Mouse (Mus musculus) neural tube, embryonic 15.5 days (tissue): ENCODE results near the gene Plcb1. TPM values are rescaled to one million over a fixed set of nuclear protein-coding genes. Genes with fewer than 3 reads are reported as not detected.

ENCODE experiments used
- ATAC-seq: fragments of 200-750 bp; cut with Nextera tagmentation; 2 replicates; pipeline ENCODE4 v1.8.0; 2017; ENCODE audit warnings: mild to moderate bottlenecking, moderate TSS enrichment, moderate library complexity; ENCODE audit not compliant: low FRiP score
- H3K27ac ChIP-seq: fragments of 300-500 bp; sonication (generic); replicated peaks from 2 replicates; pipeline ENCODE4 v1.5.1; 2015; ENCODE audit warnings: mild to moderate bottlenecking, inconsistent platforms
- H3K27me3 ChIP-seq: fragments of 300-500 bp; sonication (generic); replicated peaks from 2 replicates; pipeline ENCODE4 v1.6.1; 2015; ENCODE audit warnings: inconsistent platforms
- H3K36me3 ChIP-seq: fragments of 300-500 bp; sonication (generic); 2 replicates; pipeline ENCODE4 v1.6.1; 2015; ENCODE audit warnings: inconsistent platforms
- H3K4me1 ChIP-seq: fragments of 300-500 bp; sonication (generic); 2 replicates; pipeline ENCODE4 v1.6.1; 2015; ENCODE audit warnings: inconsistent platforms
- H3K4me2 ChIP-seq: fragments of 300-500 bp; sonication (generic); 2 replicates; pipeline ENCODE4 v1.6.1; 2015; ENCODE audit warnings: inconsistent platforms, mild to moderate bottlenecking, moderate library complexity
- H3K4me3 ChIP-seq: fragments of 300-500 bp; sonication (generic); replicated peaks from 2 replicates; pipeline ENCODE4 v1.5.1; 2015; ENCODE audit warnings: mild to moderate bottlenecking, inconsistent platforms
- H3K9ac ChIP-seq: fragments of 300-500 bp; sonication (generic); replicated peaks from 2 replicates; pipeline ENCODE4 v1.6.1; 2015; ENCODE audit warnings: mild to moderate bottlenecking, inconsistent platforms
- H3K9me3 ChIP-seq: fragments of 300-500 bp; sonication (generic); replicated peaks from 2 replicates; pipeline ENCODE4 v1.6.1; 2016; ENCODE audit warnings: inconsistent platforms
- WGBS: fragments of 180-500 bp; shearing (Covaris S2); methylation state at CpG from one replicate; pipeline ENCODE4 v1.1.7; 2015; ENCODE audit warnings: mixed read lengths; 5-methylcytosine and 5-hydroxymethylcytosine counted together
- polyA plus RNA-seq: library from polyadenylated mRNA; unstranded; fragments of >200 nt; fragmentation: Nextera tagmentation; extraction: Ambion mirVana; gene quantifications from 2 replicates; pipeline ENCODE4 v1.2.1, GENCODE M21; 2015

The Plcb1 gene
- polyA plus RNA-seq, 1 experiment from 2014 or later, result 81.5 TPM

DNA sequence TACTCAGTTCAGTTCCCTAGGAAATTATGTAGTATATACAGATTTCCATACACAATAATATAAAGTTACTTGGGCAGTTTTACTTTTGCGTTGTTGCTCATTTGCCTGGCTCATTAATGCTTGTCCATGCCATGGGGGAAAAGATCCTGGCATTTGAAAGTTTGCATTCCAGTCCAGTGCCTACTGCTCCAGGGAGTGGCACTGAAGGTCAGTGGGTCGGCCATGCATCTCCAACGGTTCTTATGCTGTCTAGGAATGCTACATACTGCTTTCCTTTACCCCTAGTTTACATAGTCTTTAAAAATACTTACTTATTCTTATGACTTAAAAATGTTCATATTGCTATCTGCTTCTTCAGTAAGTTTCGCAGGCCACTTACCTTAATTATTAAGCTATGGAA, 156.2 kb downstream of the Plcb1 start:
- H3K4me2 ChIP-seq, result no peak overlapping the region
- H3K4me1 ChIP-seq, result no peaks in the 10 kb centered on the region
- H3K9me3 ChIP-seq, result no peaks in the 10 kb centered on the region
- no peaks in the 10 kb centered on the region for H3K27me3 ChIP-seq
- ATAC-seq, result no peak
- 89% methylated on average over 4 of the region's 4 CpGs for WGBS
- no peaks in the 10 kb centered on the region for H3K36me3 ChIP-seq
- no peak overlapping the region for H3K4me3 ChIP-seq
- H3K9ac ChIP-seq, result no peak overlapping the region
- H3K27ac ChIP-seq, result no peak overlapping the region

- Histone ChIP-seq H3K4me3 (no peak overlapping the region), H3K9ac (no peak overlapping the region), H3K4me1 (no peaks in the 10 kb centered on the region), H3K4me2 (no peak overlapping the region), H3K27ac (no peak overlapping the region), H3K36me3 (no peaks in the 10 kb centered on the region), H3K27me3 (no peaks in the 10 kb centered on the region), H3K9me3 (no peaks in the 10 kb centered on the region)
- 9% methylated on average over 2 of the region's 2 CpGs for WGBS
- ATAC-seq, result no peak
These were observed 157.1 kb downstream of the Plcb1 start for GRCm38 (mm10) chr2:134942919-134943318.

DNA sequence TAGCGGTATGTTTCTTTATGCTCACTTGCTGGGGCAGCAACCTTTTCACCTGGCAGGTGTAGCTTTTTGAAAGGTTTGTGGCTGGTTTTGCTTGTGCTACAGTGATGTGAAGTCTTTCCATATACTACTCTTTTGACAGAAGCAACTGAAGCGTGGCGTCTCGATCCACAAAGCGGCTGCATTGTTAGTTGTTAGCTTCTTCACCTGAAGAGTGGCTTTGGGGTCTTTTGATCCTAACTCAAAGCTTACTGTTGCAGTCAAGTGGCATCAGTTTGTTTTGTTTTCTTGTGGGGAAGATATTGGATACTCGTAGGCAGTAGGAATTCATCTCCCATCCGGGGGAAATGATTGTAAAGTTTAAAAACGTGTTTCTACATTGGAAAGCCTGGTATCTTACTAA, 160.5 kb downstream of the Plcb1 start:
- no peaks in the 10 kb centered on the region for H3K36me3 ChIP-seq
- WGBS, result 84% methylated on average over 8 of the region's 8 CpGs
- ATAC-seq, result no peak

DNA sequence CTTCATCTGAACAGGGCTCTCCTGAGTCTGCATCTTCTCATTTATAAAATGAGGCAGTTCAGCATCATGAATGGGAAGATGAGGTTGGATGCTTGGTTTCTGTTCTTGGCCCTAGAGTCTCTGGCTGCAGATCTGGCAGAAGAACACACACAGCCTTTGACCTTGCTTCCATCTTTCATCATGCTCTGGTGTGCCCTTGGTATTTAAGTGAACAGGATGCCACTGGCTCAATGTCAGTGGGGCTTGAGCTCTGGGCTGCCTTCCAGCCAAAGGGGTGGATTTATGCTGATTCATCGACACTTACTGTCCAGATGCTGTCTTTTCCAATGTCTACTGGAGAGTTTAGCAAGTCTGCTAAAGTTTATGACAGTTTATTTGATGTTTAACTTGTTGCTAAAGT, 161.0 kb downstream of the Plcb1 start:
- no peaks in the 10 kb centered on the region for H3K9me3 ChIP-seq
- WGBS, result 75% methylated on average over 1 of the region's 1 CpGs
- H3K4me2 ChIP-seq, result no peak overlapping the region
- ATAC-seq, result no peak
- no peak overlapping the region for H3K27ac ChIP-seq
- no peaks in the 10 kb centered on the region for H3K36me3 ChIP-seq
- H3K27me3 ChIP-seq, result no peaks in the 10 kb centered on the region
- H3K4me3 ChIP-seq, result no peak overlapping the region
- H3K4me1 ChIP-seq, result no peaks in the 10 kb centered on the region
- no peak overlapping the region for H3K9ac ChIP-seq

More for the DNA sequence above, 160.5 kb downstream of the Plcb1 start:
- Histone ChIP-seq H3K9me3 (no peaks in the 10 kb centered on the region), H3K4me1 (no peaks in the 10 kb centered on the region), H3K4me2 (no peak overlapping the region), H3K27ac (no peak overlapping the region), H3K4me3 (no peak overlapping the region), H3K9ac (no peak overlapping the region), H3K27me3 (no peaks in the 10 kb centered on the region)

- Histone ChIP-seq H3K27me3 (no peaks in the 10 kb centered on the region), H3K4me1 (no peaks in the 10 kb centered on the region), H3K27ac (no peak overlapping the region), H3K9ac (no peak overlapping the region), H3K4me2 (no peak overlapping the region), H3K36me3 (no peaks in the 10 kb centered on the region), H3K9me3 (no peaks in the 10 kb centered on the region), H3K4me3 (no peak overlapping the region)
- 58% methylated on average over 5 of the region's 5 CpGs for WGBS
- no peak for ATAC-seq
These were observed 166.2 kb downstream of the Plcb1 start for GRCm38 (mm10) chr2:134952088-134952487.

DNA sequence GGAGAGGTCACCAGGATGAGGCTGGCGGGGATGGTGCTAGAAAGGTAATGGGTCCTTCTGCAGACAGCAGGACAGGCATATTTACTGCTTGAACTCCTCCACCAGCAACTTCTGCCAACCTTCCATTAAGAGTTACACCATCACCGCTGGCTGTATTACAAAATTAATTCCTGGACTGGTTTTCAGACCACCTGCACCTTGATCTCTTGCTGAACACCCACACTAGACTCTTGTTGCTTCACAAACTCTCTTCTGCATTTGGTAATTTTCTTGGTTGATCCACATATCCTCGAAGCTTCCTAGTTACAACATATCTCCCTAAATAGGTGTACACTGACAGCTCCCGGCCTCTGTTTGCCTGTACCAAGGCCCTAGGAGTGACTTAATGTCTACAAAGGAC, 170.6 kb downstream of the Plcb1 start:
- no peak for ATAC-seq
- Histone ChIP-seq H3K27ac (no peak overlapping the region), H3K9me3 (no peaks in the 10 kb centered on the region), H3K36me3 (no peaks in the 10 kb centered on the region), H3K27me3 (no peaks in the 10 kb centered on the region), H3K4me3 (no peak overlapping the region), H3K4me2 (no peak overlapping the region), H3K9ac (no peak overlapping the region), H3K4me1 (no peaks in the 10 kb centered on the region)
- WGBS, result 94% methylated on average over 4 of the region's 4 CpGs

- ATAC-seq, result no peak
- Histone ChIP-seq H3K4me3 (no peak overlapping the region), H3K36me3 (no peaks in the 10 kb centered on the region), H3K27me3 (no peaks in the 10 kb centered on the region), H3K9ac (no peak overlapping the region), H3K4me1 (peaks cover 4% of the 10 kb centered on the region; the same call in 1 of the 2 replicates), H3K9me3 (no peaks in the 10 kb centered on the region), H3K4me2 (no peak overlapping the region), H3K27ac (no peak overlapping the region)
- 84% methylated on average over 4 of the region's 4 CpGs for WGBS
These were observed 180.3 kb downstream of the Plcb1 start for GRCm38 (mm10) chr2:134966131-134966530.

GRCm38 (mm10) chr2:134968380-134968779, 182.5 kb downstream of the Plcb1 start:
- H3K4me2 ChIP-seq, result no peak overlapping the region
- ATAC-seq, result no peak
- H3K4me1 ChIP-seq, result no peaks in the 10 kb centered on the region
- H3K36me3 ChIP-seq, result no peaks in the 10 kb centered on the region
- H3K27ac ChIP-seq, result no peak overlapping the region
- no peaks in the 10 kb centered on the region for H3K27me3 ChIP-seq
- no peaks in the 10 kb centered on the region for H3K9me3 ChIP-seq
- no peak overlapping the region for H3K4me3 ChIP-seq
- no peak overlapping the region for H3K9ac ChIP-seq
- WGBS, result 81% methylated on average over 3 of the region's 3 CpGs

GRCm38 (mm10) chr2:134972376-134972775, 186.5 kb downstream of the Plcb1 start:
- Histone ChIP-seq H3K4me3 (no peak overlapping the region), H3K9ac (no peak overlapping the region), H3K9me3 (no peaks in the 10 kb centered on the region), H3K36me3 (no peaks in the 10 kb centered on the region), H3K4me2 (no peak overlapping the region), H3K27ac (no peak overlapping the region), H3K4me1 (peaks cover 4% of the 10 kb centered on the region; the same call in 1 of the 2 replicates), H3K27me3 (no peaks in the 10 kb centered on the region)
- no peak for ATAC-seq
- WGBS, result 79% methylated on average over 6 of the region's 6 CpGs

DNA sequence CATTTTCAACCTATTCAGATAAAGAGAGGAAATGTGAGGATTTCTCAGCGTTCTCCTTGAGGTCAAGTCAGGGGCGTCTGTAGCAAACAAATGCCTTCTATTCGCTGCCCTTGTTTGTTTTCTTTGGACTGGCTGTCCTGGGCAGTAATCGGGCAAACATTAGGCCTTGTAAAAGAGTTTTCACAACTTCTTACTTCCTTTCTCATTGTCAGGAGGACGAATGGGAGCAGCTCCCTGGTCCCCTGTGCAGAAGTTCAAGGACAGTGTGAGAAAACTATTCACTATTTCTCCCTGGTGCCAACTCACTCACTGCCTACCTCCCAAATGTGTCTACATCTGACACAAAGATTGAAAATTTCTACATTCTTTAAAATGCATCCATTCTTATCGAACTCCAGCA, 188.8 kb downstream of the Plcb1 start:
- Histone ChIP-seq H3K4me1 (peaks cover 4% of the 10 kb centered on the region; the same call in 1 of the 2 replicates), H3K4me2 (no peak overlapping the region), H3K27ac (no peak overlapping the region), H3K36me3 (no peaks in the 10 kb centered on the region), H3K9ac (no peak overlapping the region), H3K27me3 (no peaks in the 10 kb centered on the region), H3K4me3 (no peak overlapping the region), H3K9me3 (no peaks in the 10 kb centered on the region)
- ATAC-seq, result no peak
- WGBS, result 36% methylated on average over 6 of the region's 6 CpGs

DNA sequence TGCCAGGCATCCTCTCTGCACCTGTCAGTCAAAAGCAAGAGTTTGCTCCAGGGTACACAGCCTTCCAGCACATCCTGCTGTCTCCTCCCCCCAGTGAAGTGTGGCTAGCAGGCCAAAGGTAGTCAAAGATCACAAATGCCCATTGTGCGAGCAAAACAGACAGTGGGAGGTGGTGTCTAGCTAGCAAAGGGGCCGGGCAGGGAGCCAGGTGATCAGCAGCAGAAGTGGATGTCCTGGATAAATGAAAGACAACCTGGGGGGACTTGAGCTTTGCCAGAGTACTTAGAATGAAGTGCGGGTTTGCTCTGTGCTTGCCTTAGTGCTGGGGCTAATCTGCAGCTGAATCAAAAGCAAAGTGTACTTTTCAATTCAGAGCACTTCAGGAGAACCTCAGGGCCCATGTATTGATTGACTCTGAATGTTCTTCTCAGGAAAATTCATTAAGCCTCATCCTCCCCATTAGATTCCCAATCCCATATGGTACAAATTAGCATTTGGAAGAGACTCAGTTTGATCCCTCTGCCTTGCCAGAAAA, 191.0 kb downstream of the Plcb1 start:
- no peak overlapping the region for H3K27ac ChIP-seq
- 46% methylated on average over 3 of the region's 3 CpGs for WGBS
- H3K36me3 ChIP-seq, result no peaks in the 10 kb centered on the region
- no peak overlapping the region for H3K9ac ChIP-seq
- no peak overlapping the region for H3K4me2 ChIP-seq
- no peak overlapping the region for H3K4me3 ChIP-seq
- H3K9me3 ChIP-seq, result no peaks in the 10 kb centered on the region
- no peaks in the 10 kb centered on the region for H3K27me3 ChIP-seq
- no peak for ATAC-seq
- H3K4me1 ChIP-seq, result peaks cover 4% of the 10 kb centered on the region; the same call in 1 of the 2 replicates

DNA sequence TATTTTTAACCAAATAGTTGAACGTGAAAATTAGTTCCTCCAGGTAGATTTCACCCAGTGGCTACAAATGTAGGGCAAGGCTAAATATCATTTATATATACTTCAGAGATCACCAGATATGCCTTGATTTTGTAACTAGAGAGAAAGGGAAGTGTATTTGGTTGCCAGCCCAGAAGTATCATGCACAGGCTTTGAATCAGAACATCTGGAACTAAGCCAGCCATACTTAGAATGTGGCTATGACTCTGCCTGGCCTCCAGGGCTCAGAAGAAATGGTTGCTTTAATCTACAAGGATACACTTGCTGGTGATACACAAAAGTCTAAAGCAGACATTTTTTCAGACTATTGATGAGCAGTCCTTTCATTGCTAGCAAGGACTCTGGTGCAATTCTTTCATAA, 191.8 kb downstream of the Plcb1 start:
- Histone ChIP-seq H3K27ac (no peak overlapping the region), H3K27me3 (no peaks in the 10 kb centered on the region), H3K9ac (no peak overlapping the region), H3K4me1 (peaks cover 4% of the 10 kb centered on the region; the same call in 1 of the 2 replicates), H3K4me3 (no peak overlapping the region), H3K36me3 (no peaks in the 10 kb centered on the region), H3K4me2 (no peak overlapping the region), H3K9me3 (no peaks in the 10 kb centered on the region)
- no peak for ATAC-seq
- WGBS, result 90% methylated on average over 1 of the region's 1 CpGs

DNA sequence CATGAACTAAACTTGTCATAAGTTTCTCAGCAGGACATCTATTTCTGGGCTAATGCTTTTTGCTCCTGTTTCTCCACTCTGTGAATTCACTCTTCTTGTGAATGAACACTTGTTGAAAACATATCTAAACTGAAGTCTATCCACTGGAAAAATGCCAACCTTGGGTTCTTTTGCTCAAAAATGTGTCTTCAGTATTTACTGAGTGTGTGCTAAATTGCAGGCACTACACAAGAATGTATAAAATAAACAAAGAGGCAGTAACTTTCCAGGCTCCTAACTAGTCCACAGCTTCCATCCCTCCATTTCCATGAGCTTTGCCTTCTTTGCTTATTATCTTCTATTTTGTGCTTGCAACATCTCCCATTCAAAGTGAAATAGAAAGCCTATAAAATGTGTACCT, 195.5 kb downstream of the Plcb1 start:
- H3K9ac ChIP-seq, result no peak overlapping the region
- no peaks in the 10 kb centered on the region for H3K36me3 ChIP-seq
- no peak for ATAC-seq
- no peaks in the 10 kb centered on the region for H3K27me3 ChIP-seq
- H3K9me3 ChIP-seq, result no peaks in the 10 kb centered on the region
- H3K4me3 ChIP-seq, result no peak overlapping the region
- no peak overlapping the region for H3K27ac ChIP-seq
- H3K4me2 ChIP-seq, result no peak overlapping the region
- H3K4me1 ChIP-seq, result peaks cover 7% of the 10 kb centered on the region
